ENCODE assay signal across 25 mouse cellular contexts in the genomic region with DNA sequence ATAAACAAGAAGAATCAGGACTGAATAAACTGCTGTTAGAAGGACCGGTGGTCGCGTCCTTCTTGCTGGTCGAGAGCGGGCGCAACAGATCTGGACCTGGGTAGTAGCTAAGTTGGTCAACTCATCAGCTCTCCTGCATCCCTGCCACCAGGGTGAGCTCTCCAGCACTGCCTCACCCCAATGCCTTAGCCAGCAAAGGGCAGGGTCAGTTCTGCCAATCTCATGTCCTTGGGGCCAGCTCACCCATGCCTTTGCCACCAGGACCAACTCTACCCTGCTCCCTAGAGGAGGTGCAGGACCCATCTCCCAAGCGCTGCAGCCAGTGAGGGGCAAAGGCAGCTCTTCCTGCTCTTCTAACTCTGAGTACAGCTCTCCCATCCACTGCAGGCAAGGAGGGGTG. TPM values are rescaled to one million over a fixed set of nuclear protein-coding genes. Genes with fewer than 3 reads are reported as not detected.
A peak's percentile ranks its signal among the peaks of the same experiment; 100 is the strongest.
DNase-seq lines count a peak whose midpoint lies in the region; ATAC-seq and TF ChIP-seq lines count a peak whose summit lies in the region.
"Had no signal": no experiment of that assay in that cellular context is flagged by ENCODE, and none has a peak within 500 bp of the region (broad histone marks: within the 10 kb centered on the region; RNA-seq: fewer than 3 reads in every experiment).

No protein-coding gene starts in this region.

- DNase-seq in adrenal gland, adult 2 months, result peak; percentile 51
- DNase-seq in adrenal gland, adult 18-20 months (ENCODE audit: low spot score in 2 of 2), result no peak
- DNase-seq in stomach, postnatal 0 days (ENCODE audit: low spot score), result no peak
- no peak for DNase-seq in urinary bladder, postnatal 36 days (ENCODE audit: low spot score in 2 of 2)
- no peak for DNase-seq in hindbrain, embryonic 11.5 days (ENCODE audit: low spot score)
- DNase-seq: cerebellum, adult 11-12 months; cerebellum, postnatal 25 days; embryo, embryonic 11 days; gastrocnemius, adult 2 months; heart, postnatal 4 days; kidney, adult 11 months; kidney, postnatal 10 days; left cerebral cortex, postnatal 4 days; lung, postnatal 14 days had no signal

- WGBS in intestine, postnatal 0 days, result 96% methylated on average over 7 of the region's 7 CpGs
- WGBS in intestine, embryonic 16.5 days, result 97% methylated on average over 7 of the region's 7 CpGs
- WGBS in liver, embryonic 12.5 days (ENCODE audit: insufficient replicate concordance), result 89% methylated on average over 7 of the region's 7 CpGs
- WGBS in stomach, postnatal 0 days, result 97% methylated on average over 7 of the region's 7 CpGs
- 96% methylated on average over 7 of the region's 7 CpGs for WGBS in hindbrain, embryonic 11.5 days

- no peak overlapping the region for H3K9ac ChIP-seq in intestine, postnatal 0 days (ENCODE audit: low read depth, low read length)
- H3K9ac ChIP-seq in intestine, embryonic 16.5 days (ENCODE audit: low read depth, low read length), result no peak overlapping the region
- no peak overlapping the region for H3K9ac ChIP-seq in liver, embryonic 12.5 days
- H3K9ac ChIP-seq in stomach, postnatal 0 days (ENCODE audit: low read length), result no peak overlapping the region
- H3K9ac ChIP-seq in hindbrain, embryonic 11.5 days (ENCODE audit: low read depth, low read length), result no peak overlapping the region
- H3K9ac ChIP-seq: embryonic facial prominence, embryonic 15.5 days; liver, embryonic 15.5 days; neural tube, embryonic 13.5 days had no signal

- TF ChIP-seq EP300 in stomach, postnatal 0 days (optimal IDR thresholded peaks at IDR 0.05), result no peak

- no peak overlapping the region for H3K4me2 ChIP-seq in intestine, postnatal 0 days (replicated peaks; ENCODE audit: low read depth)
- H3K4me2 ChIP-seq in intestine, embryonic 16.5 days (ENCODE audit: low read depth, low read length), result no peak overlapping the region
- no peak overlapping the region for H3K4me2 ChIP-seq in liver, embryonic 12.5 days
- no peak overlapping the region for H3K4me2 ChIP-seq in stomach, postnatal 0 days (replicated peaks; ENCODE audit: low read depth)
- no peak overlapping the region for H3K4me2 ChIP-seq in hindbrain, embryonic 11.5 days (replicated peaks; ENCODE audit: low read depth, low read length)
- H3K4me2 ChIP-seq: embryonic facial prominence, embryonic 15.5 days; liver, embryonic 15.5 days; neural tube, embryonic 13.5 days had no signal

- peak; percentile 50 for TF ChIP-seq CTCF in intestine, postnatal 0 days (IDR thresholded peaks at IDR 0.05; ENCODE audit: low read depth)
- 0 out of 2 replicates have a peak, but pooled peaks have one; percentile 25 for TF ChIP-seq CTCF in stomach, postnatal 0 days (IDR thresholded peaks at IDR 0.05; ENCODE audit: low read depth)

- ATAC-seq in intestine, postnatal 0 days, result 0 out of 2 replicates have a peak, but pooled peaks have one; percentile 22
- no peak for ATAC-seq in intestine, embryonic 16.5 days
- peak; percentile 42; the same call in 1 of the 2 replicates for ATAC-seq in liver, embryonic 12.5 days
- no peak for ATAC-seq in stomach, postnatal 0 days (ENCODE audit: low FRiP score, low TSS enrichment)
- no peak for ATAC-seq in hindbrain, embryonic 11.5 days (ENCODE audit: low FRiP score)
- ATAC-seq: activated CD4-positive, CD25-positive, alpha-beta regulatory T cell, adult 4 months; hindbrain, embryonic 16.5 days had no signal

- H3K4me1 ChIP-seq in intestine, postnatal 0 days (replicated peaks; ENCODE audit: control insufficient read depth, insufficient read depth, low read length), result no peaks in the 10 kb centered on the region
- H3K4me1 ChIP-seq in intestine, embryonic 16.5 days (ENCODE audit: control insufficient read depth, insufficient read depth, low read length), result no peaks in the 10 kb centered on the region
- H3K4me1 ChIP-seq in liver, embryonic 12.5 days, result no peaks in the 10 kb centered on the region
- no peaks in the 10 kb centered on the region for H3K4me1 ChIP-seq in stomach, postnatal 0 days (replicated peaks; ENCODE audit: control insufficient read depth, insufficient read depth)
- no peaks in the 10 kb centered on the region for H3K4me1 ChIP-seq in hindbrain, embryonic 11.5 days (replicated peaks; ENCODE audit: control insufficient read depth, insufficient read depth, low read length)
- H3K4me1 ChIP-seq: embryonic facial prominence, embryonic 15.5 days; liver, embryonic 15.5 days; midbrain, embryonic 10.5 days; neural tube, embryonic 13.5 days had no signal

- no peak overlapping the region for H3K4me3 ChIP-seq in intestine, postnatal 0 days (ENCODE audit: low read depth, low read length)
- H3K4me3 ChIP-seq in intestine, embryonic 16.5 days (ENCODE audit: low read length), result no peak overlapping the region
- no peak overlapping the region for H3K4me3 ChIP-seq in liver, embryonic 12.5 days
- H3K4me3 ChIP-seq in stomach, postnatal 0 days (ENCODE audit: low read depth, low read length), result no peak overlapping the region
- no peak overlapping the region for H3K4me3 ChIP-seq in hindbrain, embryonic 11.5 days (ENCODE audit: low read depth, low read length)
- H3K4me3 ChIP-seq: embryonic facial prominence, embryonic 15.5 days; gastrocnemius, adult 2 months; left cerebral cortex, adult 2 months; liver, embryonic 15.5 days; midbrain, embryonic 10.5 days; neural tube, embryonic 13.5 days had no signal

- H3K36me3 ChIP-seq in intestine, postnatal 0 days (ENCODE audit: control insufficient read depth, insufficient read depth), result no peaks in the 10 kb centered on the region
- H3K36me3 ChIP-seq in intestine, embryonic 16.5 days (ENCODE audit: control insufficient read depth, insufficient read depth, low read length), result no peaks in the 10 kb centered on the region
- no peaks in the 10 kb centered on the region for H3K36me3 ChIP-seq in liver, embryonic 12.5 days
- no peaks in the 10 kb centered on the region for H3K36me3 ChIP-seq in stomach, postnatal 0 days (ENCODE audit: control insufficient read depth, insufficient read depth, low read length)
- H3K36me3 ChIP-seq in hindbrain, embryonic 11.5 days (ENCODE audit: control insufficient read depth, insufficient read depth, low read length), result no peaks in the 10 kb centered on the region
- H3K36me3 ChIP-seq: embryonic facial prominence, embryonic 15.5 days; G1E; liver, embryonic 15.5 days; midbrain, embryonic 10.5 days; neural tube, embryonic 13.5 days had no signal

- no peak overlapping the region for H3K27ac ChIP-seq in intestine, postnatal 0 days (ENCODE audit: low read depth, low read length)
- H3K27ac ChIP-seq in intestine, embryonic 16.5 days (ENCODE audit: low read length), result no peak overlapping the region
- H3K27ac ChIP-seq in liver, embryonic 12.5 days, result no peak overlapping the region
- H3K27ac ChIP-seq in stomach, postnatal 0 days (replicated peaks), result no peak overlapping the region
- no peak overlapping the region for H3K27ac ChIP-seq in hindbrain, embryonic 11.5 days (ENCODE audit: low read depth, low read length)
- H3K27ac ChIP-seq: embryonic facial prominence, embryonic 15.5 days; gastrocnemius, adult 2 months; left cerebral cortex, adult 2 months; liver, embryonic 15.5 days; midbrain, embryonic 10.5 days; neural tube, embryonic 13.5 days had no signal

- H3K27me3 ChIP-seq in intestine, postnatal 0 days (replicated peaks; ENCODE audit: control insufficient read depth, insufficient read depth, low read length), result no peaks in the 10 kb centered on the region
- H3K27me3 ChIP-seq in intestine, embryonic 16.5 days (replicated peaks; ENCODE audit: control insufficient read depth, insufficient read depth, low read length), result no peaks in the 10 kb centered on the region
- H3K27me3 ChIP-seq in liver, embryonic 12.5 days (replicated peaks), result no peaks in the 10 kb centered on the region
- H3K27me3 ChIP-seq in stomach, postnatal 0 days (ENCODE audit: control insufficient read depth, insufficient read depth, low read length), result no peaks in the 10 kb centered on the region
- H3K27me3 ChIP-seq in hindbrain, embryonic 11.5 days (ENCODE audit: control insufficient read depth, insufficient read depth, low read length), result no peaks in the 10 kb centered on the region
- H3K27me3 ChIP-seq: embryonic facial prominence, embryonic 15.5 days; liver, embryonic 15.5 days; neural tube, embryonic 13.5 days had no signal

- H3K9me3 ChIP-seq in intestine, postnatal 0 days (ENCODE audit: control insufficient read depth), result no peaks in the 10 kb centered on the region
- H3K9me3 ChIP-seq in intestine, embryonic 16.5 days (ENCODE audit: control insufficient read depth, low read length), result no peaks in the 10 kb centered on the region
- H3K9me3 ChIP-seq in liver, embryonic 12.5 days (replicated peaks), result no peaks in the 10 kb centered on the region
- no peaks in the 10 kb centered on the region for H3K9me3 ChIP-seq in stomach, postnatal 0 days (ENCODE audit: control insufficient read depth, low read length)
- H3K9me3 ChIP-seq in hindbrain, embryonic 11.5 days (ENCODE audit: control insufficient read depth, low read length), result no peaks in the 10 kb centered on the region
- H3K9me3 ChIP-seq: embryonic facial prominence, embryonic 15.5 days; G1E; liver, embryonic 15.5 days; midbrain, embryonic 10.5 days; neural tube, embryonic 13.5 days had no signal

RNA-seq across cellular contexts. Expression of gene Arl4a, which starts 52.2 kb away (rescaled TPM):
- 10 to 100 TPM; 91.3 to 99.1 TPM for total RNA-seq in adrenal gland, adult 2 months (2021)
- 6.8 and 9.9 TPM in 2 replicates for polyA plus RNA-seq in adrenal gland, adult 2 months (2012; rRNA removed)
- 100 to 1,000 TPM in 1 of 2 experiments, 10 to 100 TPM in 1; 77.2 to 124 TPM for total RNA-seq in adrenal gland, adult 18-20 months (2021)
- polyA plus RNA-seq in intestine, postnatal 0 days (2015; fragmentation: Nextera tagmentation; extraction: Ambion mirVana), result 113 and 115 TPM in 2 replicates
- 75.1 and 75.4 TPM in 2 replicates for polyA plus RNA-seq in intestine, embryonic 16.5 days (2015; fragmentation: Nextera tagmentation; extraction: Ambion mirVana)
- 61.4 and 71.0 TPM in 2 replicates for polyA plus RNA-seq in liver, embryonic 12.5 days (2016; fragmentation: Nextera tagmentation; extraction: Ambion mirVana)
- polyA plus RNA-seq in stomach, postnatal 0 days (2015; fragmentation: Nextera tagmentation; extraction: Ambion mirVana), result 38.3 and 38.5 TPM in 2 replicates
- polyA plus RNA-seq in hindbrain, embryonic 11.5 days (2014; fragmentation: Nextera tagmentation; extraction: Ambion mirVana), result 80.7 and 88.1 TPM in 2 replicates

Comparison
In these comparisons a context has a peak if more than half of its experiments do, and no peak if none do; other contexts are left out.
1. ATAC-seq: peak in intestine, postnatal 0 days (single experiment) and liver, embryonic 12.5 days (single experiment); none in intestine, embryonic 16.5 days (single experiment), stomach, postnatal 0 days (single experiment) and hindbrain, embryonic 11.5 days (single experiment).